Comparison of ENCODE assay signal across 8 mouse cellular contexts in the genomic region with DNA sequence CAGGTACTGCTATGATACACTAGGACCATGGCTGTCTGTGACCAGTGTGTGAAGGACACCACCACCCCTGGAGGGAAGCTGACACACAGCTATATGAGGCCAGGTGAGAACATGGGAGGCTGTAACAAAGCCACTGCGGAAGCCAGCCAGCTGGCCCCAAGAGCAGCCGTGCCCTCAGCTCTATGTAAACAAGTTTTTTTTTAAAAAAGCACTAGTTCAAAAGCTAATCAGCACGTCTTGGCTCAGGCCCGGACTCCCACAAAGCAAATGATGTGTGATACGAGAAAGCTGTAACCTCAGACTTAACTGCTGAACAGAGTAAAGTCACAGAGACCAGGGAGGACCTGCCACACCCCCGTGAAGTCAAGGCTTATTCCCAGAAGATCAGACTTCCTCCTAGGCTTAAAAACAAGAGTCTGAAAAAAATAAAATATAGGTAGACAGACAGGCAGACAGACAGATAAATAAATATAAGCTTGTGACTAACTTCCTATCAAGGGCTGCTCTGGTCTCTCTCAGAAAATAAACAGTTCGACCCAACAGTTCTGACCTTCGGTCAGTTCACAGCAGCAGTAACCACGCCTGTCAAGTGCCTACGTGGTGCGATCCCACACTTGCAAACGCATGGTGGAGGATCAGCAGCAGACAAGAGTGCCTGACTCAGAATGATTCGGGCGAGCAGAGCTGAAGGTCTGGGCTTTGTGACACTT. TPM values are rescaled to one million over a fixed set of nuclear protein-coding genes. Genes with fewer than 3 reads are reported as not detected.
DNase-seq lines count a peak whose midpoint lies in the region; ATAC-seq lines count a peak whose summit lies in the region.

No protein-coding gene starts in this region.

- H3K27ac ChIP-seq in heart, embryonic 10.5 days, result peak overlapping the region; percentile 69
- peak overlapping the region; percentile 34 for H3K27ac ChIP-seq in liver, embryonic 12.5 days

- H3K27me3 ChIP-seq in heart, embryonic 10.5 days (ENCODE audit: insufficient read depth, poor library complexity, severe bottlenecking), result no peaks in the 10 kb centered on the region
- H3K27me3 ChIP-seq in liver, embryonic 12.5 days (replicated peaks), result no peaks in the 10 kb centered on the region

- no peak overlapping the region for H3K4me3 ChIP-seq in heart, embryonic 10.5 days
- no peak overlapping the region for H3K4me3 ChIP-seq in liver, embryonic 12.5 days

- peak; percentile 78 for DNase-seq in heart, embryonic 10.5 days (ENCODE audit: low spot score)
- no peak for DNase-seq in heart, postnatal 4 days
- DNase-seq in urinary bladder, postnatal 14 days (ENCODE audit: low spot score), result peak; percentile 42
- DNase-seq in urinary bladder, postnatal 25 days (ENCODE audit: low spot score), result no peak
- DNase-seq in thymus, postnatal 0 days (ENCODE audit: low spot score), result peak; percentile 47
- no peak for DNase-seq in left cerebral cortex, postnatal 36 days (ENCODE audit: low spot score in 2 of 2)
- DNase-seq in cerebellum, postnatal 14 days, result no peak

- no peak overlapping the region for H3K4me2 ChIP-seq in liver, embryonic 12.5 days

- intact Hi-C loops in left cerebral cortex, postnatal 36 days (cut with DNase I), result loop anchor here (5.0 kb wide), 1 partner anchor 34 kb away; no protein-coding TSS in a partner anchor

- peak; percentile 57; the same call in 1 of the 2 replicates for ATAC-seq in liver, embryonic 12.5 days

- H3K9ac ChIP-seq in liver, embryonic 12.5 days, result no peak overlapping the region

- H3K36me3 ChIP-seq in heart, embryonic 10.5 days, result no peaks in the 10 kb centered on the region
- no peaks in the 10 kb centered on the region for H3K36me3 ChIP-seq in liver, embryonic 12.5 days

- peaks cover 33% of the 10 kb centered on the region for H3K4me1 ChIP-seq in heart, embryonic 10.5 days
- peaks cover 39% of the 10 kb centered on the region for H3K4me1 ChIP-seq in liver, embryonic 12.5 days

- no peaks in the 10 kb centered on the region for H3K9me3 ChIP-seq in heart, embryonic 10.5 days
- H3K9me3 ChIP-seq in liver, embryonic 12.5 days (replicated peaks), result no peaks in the 10 kb centered on the region

- WGBS in heart, embryonic 10.5 days, result 23% methylated on average over 14 of the region's 14 CpGs
- 31% methylated on average over 14 of the region's 14 CpGs for WGBS in liver, embryonic 12.5 days (ENCODE audit: insufficient replicate concordance)

RNA-seq across cellular contexts. Expression of a gene that starts 30.2 kb away (rescaled TPM):
- polyA plus RNA-seq in heart, embryonic 10.5 days (2016; fragmentation: Nextera tagmentation; extraction: Ambion mirVana), result 3.3 and 7.6 TPM in 2 replicates
- 10 to 100 TPM; 12.5 to 12.7 TPM for total RNA-seq in heart, postnatal 4 days (2021)
- polyA plus RNA-seq in liver, embryonic 12.5 days (2016; fragmentation: Nextera tagmentation; extraction: Ambion mirVana), result 8.9 and 9.5 TPM in 2 replicates
- polyA plus RNA-seq in thymus, postnatal 0 days (2015; fragmentation: Nextera tagmentation; extraction: Ambion mirVana), result 5.9 and 8.2 TPM in 2 replicates
- total RNA-seq in left cerebral cortex, postnatal 36 days (2021), result 10 to 100 TPM; 38.1 to 49.1 TPM

Comparison
In these comparisons a context has a peak if more than half of its experiments do, and no peak if none do; other contexts are left out.
1. DNase-seq: peak in heart, embryonic 10.5 days (single experiment), urinary bladder, postnatal 14 days (single experiment) and thymus, postnatal 0 days (single experiment); none in heart, postnatal 4 days (single experiment), urinary bladder, postnatal 25 days (single experiment), left cerebral cortex, postnatal 36 days (0 of 2) and cerebellum, postnatal 14 days (0 of 2).